Mouse (Mus musculus) liver, embryonic 13.5 days (tissue): ENCODE measurements around the gene Tmem198. TPM values are rescaled to one million over a fixed set of nuclear protein-coding genes. Genes with fewer than 3 reads are reported as not detected.

Experiments used
- ATAC-seq: fragments of 200-750 bp; cut with Nextera tagmentation; 2 replicates; pipeline ENCODE4 v1.8.0; 2017; ENCODE audit warnings: low read depth, mild to moderate bottlenecking, moderate number of reproducible peaks, moderate library complexity
- DNase-seq: peaks from one replicate; pipeline ENCODE4 v3.0.0; 2022
- H3K27ac ChIP-seq: fragments of 300-500 bp; sonication (generic); 2 replicates; pipeline ENCODE4 v1.5.1; 2015; ENCODE audit warnings: moderate library complexity, mild to moderate bottlenecking, inconsistent platforms
- H3K27me3 ChIP-seq: fragments of 300-500 bp; sonication (generic); 2 replicates; pipeline ENCODE4 v1.6.1; 2015; ENCODE audit warnings: mild to moderate bottlenecking, inconsistent platforms
- H3K36me3 ChIP-seq: fragments of 300-500 bp; sonication (generic); 2 replicates; pipeline ENCODE4 v1.6.1; 2015; ENCODE audit warnings: mild to moderate bottlenecking, inconsistent platforms
- H3K4me1 ChIP-seq: fragments of 300-500 bp; sonication (generic); replicated peaks from 2 replicates; pipeline ENCODE4 v1.6.1; 2015; ENCODE audit warnings: inconsistent platforms
- H3K4me2 ChIP-seq: fragments of 300-500 bp; sonication (generic); 2 replicates; pipeline ENCODE4 v1.6.1; 2015; ENCODE audit warnings: inconsistent platforms, mild to moderate bottlenecking, moderate library complexity
- H3K4me3 ChIP-seq: fragments of 300-500 bp; sonication (generic); replicated peaks from 2 replicates; pipeline ENCODE4 v1.5.1; 2015; ENCODE audit warnings: mild to moderate bottlenecking, inconsistent platforms
- H3K9ac ChIP-seq: fragments of 300-500 bp; sonication (generic); 2 replicates; pipeline ENCODE4 v1.6.1; 2015; ENCODE audit warnings: mild to moderate bottlenecking, inconsistent platforms
- H3K9me3 ChIP-seq: fragments of 300-500 bp; sonication (generic); replicated peaks from 2 replicates; pipeline ENCODE4 v1.6.1; 2016; ENCODE audit warnings: inconsistent platforms
- WGBS: fragments of 180-500 bp; shearing (Covaris S2); methylation state at CpG from one replicate; pipeline ENCODE4 v1.1.7; 2015; ENCODE audit not compliant: insufficient replicate concordance; 5-methylcytosine and 5-hydroxymethylcytosine counted together
- polyA plus RNA-seq: library from polyadenylated mRNA; unstranded; fragments of >200 nt; fragmentation: Nextera tagmentation; extraction: Ambion mirVana; gene quantifications from 2 replicates; pipeline ENCODE4 v1.2.1, GENCODE M21; 2015

Tmem198 gene
- polyA plus RNA-seq, 1 experiment from 2014 or later, result 0.10 TPM

DNA sequence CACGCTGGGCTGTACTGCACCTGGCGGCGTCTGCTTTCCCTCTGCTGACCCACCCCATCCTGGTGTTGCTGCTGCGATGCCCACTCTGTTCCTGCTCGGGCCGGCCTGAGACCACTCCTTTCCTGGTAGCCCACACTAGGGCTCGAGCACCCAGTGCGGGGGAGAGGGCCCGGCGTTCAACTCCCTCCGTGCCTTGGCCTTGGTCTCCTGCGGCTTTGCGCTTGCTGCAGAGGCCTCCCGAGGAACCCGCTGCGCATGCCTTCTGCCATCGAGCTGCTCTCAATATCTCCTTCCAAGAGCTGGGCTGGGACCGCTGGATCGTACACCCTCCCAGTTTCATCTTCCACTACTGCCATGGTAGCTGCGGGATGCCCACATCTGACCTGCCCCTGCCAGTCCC lies 30.3 kb downstream of the Tmem198 start:
- Histone ChIP-seq H3K27me3 (peaks cover 53% of the 10 kb centered on the region), H3K4me1 (peaks cover 13% of the 10 kb centered on the region; the same call in 1 of the 2 replicates), H3K36me3 (no peaks in the 10 kb centered on the region), H3K9me3 (no peaks in the 10 kb centered on the region), H3K4me2 (no peak overlapping the region), H3K4me3 (no peak overlapping the region), H3K9ac (no peak overlapping the region), H3K27ac (no peak overlapping the region)
- 52% methylated on average over 20 of the region's 20 CpGs for WGBS
- DNase-seq, result no peak
- ATAC-seq, result no peak

DNA sequence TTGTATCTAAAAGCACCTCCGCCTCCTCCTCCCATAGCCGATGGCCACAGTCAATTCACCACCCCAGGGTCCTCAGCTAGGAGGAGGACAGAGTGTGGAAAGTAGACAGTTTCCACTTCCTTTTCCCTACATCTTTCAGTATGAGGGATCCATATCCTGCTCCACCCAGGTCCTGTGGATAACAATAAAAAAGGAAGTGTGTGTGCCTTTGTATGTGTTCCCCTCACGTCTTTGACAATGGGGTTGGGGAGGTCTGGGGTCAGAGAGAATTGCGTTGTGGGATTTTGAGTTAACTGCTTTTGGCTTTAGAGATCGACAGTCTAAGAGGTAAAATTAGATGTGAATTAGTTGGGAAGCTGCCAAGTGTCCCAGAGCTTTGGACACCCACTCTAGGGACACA lies 30.8 kb downstream of the Tmem198 start:
- H3K4me3 ChIP-seq, result no peak overlapping the region
- peaks cover 48% of the 10 kb centered on the region for H3K27me3 ChIP-seq
- H3K4me1 ChIP-seq, result peaks cover 13% of the 10 kb centered on the region; the same call in 1 of the 2 replicates
- ATAC-seq (no peak), DNase-seq (no peak)
- no peaks in the 10 kb centered on the region for H3K36me3 ChIP-seq
- 39% methylated on average over 5 of the region's 5 CpGs for WGBS
- H3K4me2 ChIP-seq, result no peak overlapping the region
- H3K9me3 ChIP-seq, result no peaks in the 10 kb centered on the region
- H3K9ac ChIP-seq, result no peak overlapping the region
- H3K27ac ChIP-seq, result no peak overlapping the region

DNA sequence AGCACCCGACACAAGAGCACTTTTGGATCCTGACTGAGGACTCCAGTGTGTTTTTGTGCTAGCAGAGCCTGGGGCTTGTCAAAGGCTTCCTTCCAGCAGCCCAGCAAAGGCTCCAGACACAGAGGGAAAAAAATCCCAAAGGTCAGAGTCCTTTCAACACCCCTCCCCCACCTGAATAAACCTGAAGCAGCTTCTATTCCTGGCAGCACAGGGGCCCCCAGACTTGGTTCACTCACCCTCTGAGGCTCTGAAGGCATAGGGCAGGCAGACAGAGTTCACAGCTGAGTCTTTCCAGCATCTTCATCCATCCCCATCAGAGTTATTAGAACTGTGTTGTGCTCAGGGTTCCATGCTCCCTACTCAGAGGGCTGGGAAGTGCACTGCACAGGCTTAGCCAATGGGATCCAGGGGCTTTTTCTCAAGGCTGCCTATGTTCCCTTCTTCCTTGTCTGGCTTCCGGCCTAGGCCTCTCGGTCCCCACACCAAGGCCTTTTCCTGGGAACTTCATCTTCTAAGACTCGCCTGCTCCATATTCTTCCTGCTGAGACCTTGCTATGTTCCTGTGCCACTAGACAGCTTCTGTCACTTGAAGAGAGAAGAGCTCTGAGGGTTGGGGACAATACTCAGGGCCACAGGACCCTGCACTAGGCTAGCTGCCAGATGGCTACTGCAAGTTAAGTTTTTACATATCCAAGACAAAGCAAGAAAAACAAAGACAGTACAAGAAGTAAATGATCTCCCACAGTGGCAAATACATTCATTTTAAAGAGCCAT lies 32.3 kb downstream of the Tmem198 start:
- Histone ChIP-seq H3K9me3 (no peaks in the 10 kb centered on the region), H3K27ac (no peak overlapping the region), H3K4me1 (peaks cover 11% of the 10 kb centered on the region; the same call in 1 of the 2 replicates), H3K4me2 (no peak overlapping the region), H3K4me3 (no peak overlapping the region), H3K36me3 (no peaks in the 10 kb centered on the region), H3K27me3 (peaks cover 33% of the 10 kb centered on the region), H3K9ac (no peak overlapping the region)
- ATAC-seq (no peak; the same call in 1 of the 2 replicates), DNase-seq (no peak)
- WGBS, result 48% methylated on average over 4 of the region's 4 CpGs

DNA sequence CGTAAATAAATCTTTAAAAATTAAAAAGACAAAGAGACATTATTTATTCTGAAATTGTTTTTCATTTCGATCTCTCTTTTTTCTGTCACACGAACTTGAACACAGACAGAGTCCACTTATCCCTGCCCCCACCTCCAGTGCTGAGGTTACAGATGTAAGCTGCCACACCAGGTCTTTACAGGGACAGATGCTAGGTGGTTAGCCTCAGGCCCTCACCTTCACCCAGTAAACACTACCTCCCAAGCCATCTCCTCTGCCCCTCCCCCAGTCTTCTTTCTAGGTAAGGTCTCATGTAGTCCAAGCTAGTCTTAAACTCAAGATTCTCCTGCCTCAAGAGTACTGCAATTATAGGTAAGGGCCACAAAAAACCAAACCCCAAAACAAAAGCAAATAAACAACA lies 33.2 kb downstream of the Tmem198 start:
- H3K27ac ChIP-seq, result no peak overlapping the region
- no peaks in the 10 kb centered on the region for H3K9me3 ChIP-seq

DNA sequence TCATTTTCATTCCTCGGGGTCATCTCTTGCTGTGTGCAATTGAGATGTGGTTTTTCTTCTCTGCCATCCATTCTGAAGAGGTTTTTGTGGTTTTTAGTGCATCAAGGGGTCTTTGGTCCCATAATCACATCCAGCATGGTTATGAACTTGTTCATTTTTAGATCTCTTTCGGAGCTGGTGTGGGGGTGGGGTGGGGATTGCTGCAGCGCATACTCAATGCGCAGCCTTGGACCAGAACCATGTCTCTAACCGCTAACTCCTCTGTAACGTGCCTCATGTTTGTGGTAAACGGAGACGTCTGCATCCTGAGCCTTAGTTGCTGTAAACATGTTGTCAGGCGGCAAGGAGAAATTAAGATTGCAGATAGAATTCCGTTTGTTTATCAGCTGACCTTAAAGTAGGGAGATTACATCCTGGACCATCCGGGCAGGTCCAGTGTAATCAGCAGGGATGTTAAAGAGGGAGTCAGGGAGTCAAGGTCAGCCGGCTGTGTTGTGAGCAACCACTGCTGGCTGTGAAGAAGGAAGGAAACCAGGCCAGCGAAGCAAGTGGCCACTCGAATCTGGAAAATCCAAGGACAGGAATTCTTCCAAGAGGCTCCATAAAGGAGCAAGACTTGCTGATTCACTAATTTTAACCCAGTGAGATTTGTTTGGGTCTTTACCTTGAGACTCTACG lies 37.5 kb downstream of the Tmem198 start:
- Histone ChIP-seq H3K27ac (no peak overlapping the region), H3K9ac (no peak overlapping the region), H3K27me3 (no peaks in the 10 kb centered on the region), H3K4me3 (no peak overlapping the region), H3K4me1 (peaks cover 16% of the 10 kb centered on the region), H3K4me2 (no peak overlapping the region), H3K36me3 (no peaks in the 10 kb centered on the region), H3K9me3 (no peaks in the 10 kb centered on the region)
- no peak for DNase-seq
- ATAC-seq, result no peak
- 52% methylated on average over 15 of the region's 15 CpGs for WGBS

More for the DNA sequence above, 33.2 kb downstream of the Tmem198 start:
- H3K4me2 ChIP-seq, result no peak overlapping the region
- H3K4me3 ChIP-seq, result no peak overlapping the region
- no peaks in the 10 kb centered on the region for H3K36me3 ChIP-seq
- no peak overlapping the region for H3K9ac ChIP-seq
- ATAC-seq (no peak), DNase-seq (no peak)
- H3K4me1 ChIP-seq, result peaks cover 9% of the 10 kb centered on the region; the same call in 1 of the 2 replicates
- 53% methylated on average over 3 of the region's 3 CpGs for WGBS
- peaks cover 24% of the 10 kb centered on the region for H3K27me3 ChIP-seq

DNA sequence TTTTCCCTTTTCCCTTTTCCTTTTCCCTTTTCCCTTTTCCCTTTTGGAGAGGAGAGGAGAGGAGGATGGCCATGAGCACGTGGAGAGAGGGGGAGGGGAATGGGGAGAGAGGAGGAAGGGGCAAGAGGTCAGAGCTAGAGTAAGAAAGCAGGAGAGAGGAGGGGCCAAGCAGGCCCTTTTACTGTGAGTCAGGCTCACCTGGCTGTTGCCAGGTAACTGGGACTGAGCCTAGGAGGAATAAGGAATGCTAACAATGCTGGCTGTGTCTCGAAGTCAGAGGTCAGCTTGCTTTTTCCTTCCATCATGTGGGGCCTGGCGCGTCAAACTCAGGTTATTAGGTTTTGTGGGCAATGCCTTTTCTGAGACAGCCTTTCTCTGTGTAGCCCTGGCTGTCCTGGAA lies 38.7 kb downstream of the Tmem198 start:
- H3K4me3 ChIP-seq, result no peak overlapping the region
- no peak overlapping the region for H3K27ac ChIP-seq
- H3K27me3 ChIP-seq, result no peaks in the 10 kb centered on the region
- ATAC-seq, result no peak
- no peak overlapping the region for H3K9ac ChIP-seq
- H3K4me1 ChIP-seq, result peaks cover 25% of the 10 kb centered on the region
- no peaks in the 10 kb centered on the region for H3K36me3 ChIP-seq
- H3K4me2 ChIP-seq, result no peak overlapping the region
- 59% methylated on average over 4 of the region's 4 CpGs for WGBS
- DNase-seq, result no peak
- no peaks in the 10 kb centered on the region for H3K9me3 ChIP-seq

DNA sequence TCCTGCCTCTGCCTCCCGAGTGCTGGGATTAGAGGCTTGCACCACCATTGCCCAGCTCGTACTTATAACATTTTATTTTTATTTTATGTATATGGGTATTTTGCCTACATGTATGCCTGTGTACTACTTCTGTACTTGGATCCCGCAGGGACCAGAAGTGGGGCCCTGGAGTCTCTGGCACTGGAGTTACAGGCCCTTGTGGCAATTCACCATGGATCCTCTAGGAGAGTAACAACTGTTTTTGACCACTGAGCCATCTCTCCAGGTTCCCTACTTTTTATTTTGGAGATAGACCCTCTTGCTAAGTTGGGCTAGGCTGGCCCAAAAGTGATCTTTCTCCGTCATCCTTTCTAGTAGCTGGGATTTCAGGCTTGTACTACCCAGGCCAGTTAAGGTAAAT lies 39.1 kb downstream of the Tmem198 start:
- H3K9me3 ChIP-seq, result no peaks in the 10 kb centered on the region
- WGBS, result 63% methylated on average over 4 of the region's 4 CpGs

DNA sequence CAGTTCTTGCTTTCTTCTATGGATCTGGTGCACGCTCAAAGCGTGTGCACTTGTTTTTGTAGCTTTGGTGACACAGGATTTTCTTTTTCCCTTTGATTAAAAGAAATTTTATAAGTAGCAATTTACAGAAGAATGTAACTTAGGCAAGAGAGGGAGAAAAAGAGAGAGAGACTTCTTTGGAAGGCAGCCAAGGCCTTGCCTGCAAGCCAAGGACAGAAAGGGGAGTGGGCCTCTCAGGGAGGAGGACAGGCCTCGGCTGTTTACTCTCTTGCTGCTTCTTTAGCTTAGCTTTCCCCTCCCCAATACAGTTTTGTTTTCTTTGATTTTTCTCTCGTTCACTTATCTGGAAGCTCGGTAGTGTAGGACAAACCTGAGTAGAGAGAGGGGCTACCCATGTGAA lies 40.2 kb downstream of the Tmem198 start:
- H3K4me2 ChIP-seq, result no peak overlapping the region
- no peaks in the 10 kb centered on the region for H3K9me3 ChIP-seq
- H3K9ac ChIP-seq, result no peak overlapping the region
- H3K27ac ChIP-seq, result no peak overlapping the region
- H3K27me3 ChIP-seq, result no peaks in the 10 kb centered on the region
- H3K4me1 ChIP-seq, result peaks cover 25% of the 10 kb centered on the region
- no peak for DNase-seq
- no peaks in the 10 kb centered on the region for H3K36me3 ChIP-seq
- ATAC-seq, result no peak
- WGBS, result 67% methylated on average over 5 of the region's 5 CpGs
- no peak overlapping the region for H3K4me3 ChIP-seq

More for the DNA sequence above, 39.1 kb downstream of the Tmem198 start:
- Histone ChIP-seq H3K27ac (no peak overlapping the region), H3K36me3 (no peaks in the 10 kb centered on the region), H3K9ac (no peak overlapping the region), H3K4me2 (no peak overlapping the region), H3K4me1 (peaks cover 25% of the 10 kb centered on the region), H3K27me3 (no peaks in the 10 kb centered on the region), H3K4me3 (no peak overlapping the region)
- ATAC-seq (no peak), DNase-seq (no peak)

DNA sequence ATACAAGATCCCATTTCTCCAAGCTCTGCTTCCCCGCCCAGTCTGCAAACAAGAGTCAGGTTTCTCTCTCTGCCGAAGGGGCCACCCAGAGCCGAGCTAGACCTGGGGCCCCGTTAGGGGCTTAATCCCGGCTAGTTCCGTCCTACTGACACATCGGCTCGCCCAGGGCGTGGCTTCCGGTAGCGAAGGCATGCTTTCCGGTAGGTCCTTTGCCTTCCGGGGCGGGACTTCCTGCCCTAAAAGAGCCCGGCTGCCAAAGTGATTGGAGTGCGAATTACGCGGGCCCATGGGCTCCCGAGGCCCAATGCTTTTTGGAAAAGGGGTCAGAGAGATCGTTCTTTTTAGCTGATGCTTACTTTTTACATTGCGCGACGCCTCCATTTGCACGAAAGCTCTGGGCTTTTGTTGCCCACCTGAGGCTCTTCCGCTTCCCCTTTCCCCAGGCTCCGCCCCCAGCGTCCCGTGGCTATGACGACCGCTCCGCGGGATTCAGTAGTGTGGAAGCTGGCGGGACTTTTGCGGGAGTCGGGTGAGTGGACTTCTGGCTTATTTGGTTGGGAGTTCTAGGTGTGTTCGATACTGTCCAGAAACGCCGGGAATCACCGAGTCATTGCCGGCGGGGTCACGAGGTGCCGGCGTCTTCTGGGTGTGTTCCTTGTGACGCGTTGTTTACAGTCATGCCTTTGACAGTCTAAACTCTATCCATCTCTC lies 42.1 kb downstream of the Tmem198 start, which contains the start of gene Stk11ip:
Stk11ip (plus strand) TSS at position 209 of the 711 bp plus-strand sequence.
- under 1% methylated on average over 46 of the region's 46 CpGs for WGBS
- Histone ChIP-seq H3K27ac (peak within 1 kb of the TSS; percentile 85), H3K4me1 (peaks cover 25% of the 10 kb centered on the region), H3K4me3 (peak within 1 kb of the TSS; percentile 74), H3K27me3 (no peaks in the 10 kb centered on the region), H3K4me2 (peak within 1 kb of the TSS; percentile 78), H3K36me3 (no peaks in the 10 kb centered on the region; the same call in 1 of the 2 replicates), H3K9ac (peak within 1 kb of the TSS; percentile 68), H3K9me3 (no peaks in the 10 kb centered on the region)
- DNase-seq (peak; percentile 90), ATAC-seq (peak; percentile 97)

DNA sequence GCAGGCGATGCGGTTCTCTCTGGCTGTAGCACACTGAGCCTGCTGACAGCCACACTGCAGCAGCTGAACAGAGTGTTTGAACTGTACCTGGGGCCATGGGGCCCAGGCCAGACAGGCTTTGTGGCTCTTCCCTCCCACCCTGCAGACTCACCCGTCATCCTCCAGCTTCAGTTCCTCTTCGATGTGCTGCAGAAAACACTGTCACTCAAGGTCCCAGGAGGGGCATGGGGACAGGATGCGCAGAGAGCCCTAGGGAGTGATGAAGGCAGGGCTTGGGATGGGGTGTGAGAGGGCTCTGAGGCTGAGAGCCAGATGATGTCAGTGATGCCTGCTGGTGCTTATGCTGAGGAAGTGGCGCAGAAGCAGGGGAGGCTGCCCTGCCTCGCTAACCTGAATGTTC lies 45.3 kb downstream of the Tmem198 start:
- Histone ChIP-seq H3K4me1 (peaks cover 21% of the 10 kb centered on the region), H3K4me3 (no peak overlapping the region), H3K9ac (no peak overlapping the region), H3K4me2 (no peak overlapping the region), H3K9me3 (no peaks in the 10 kb centered on the region), H3K36me3 (peaks cover 4% of the 10 kb centered on the region), H3K27me3 (no peaks in the 10 kb centered on the region), H3K27ac (no peak overlapping the region)
- ATAC-seq (no peak), DNase-seq (no peak)
- 67% methylated on average over 7 of the region's 7 CpGs for WGBS

DNA sequence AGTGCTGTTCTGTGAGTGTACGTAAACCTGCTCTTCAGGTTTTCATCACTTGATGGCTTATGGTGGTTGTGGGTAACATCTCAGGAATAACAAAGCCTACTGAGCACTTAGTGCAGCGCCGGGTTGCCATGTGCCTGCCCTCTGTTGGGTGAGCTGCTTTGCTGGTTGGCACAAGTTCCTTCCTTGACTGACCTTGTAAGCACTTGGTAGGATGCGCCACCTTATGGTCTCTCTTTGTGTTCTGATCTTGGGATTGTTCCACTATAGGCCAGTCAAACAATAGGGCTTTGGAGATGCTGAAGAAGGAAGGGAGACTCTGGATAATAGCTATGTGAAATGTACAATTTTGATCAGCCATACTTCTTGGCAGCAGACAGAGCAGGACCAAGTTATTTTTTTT lies 51.2 kb downstream of the Tmem198 start:
- WGBS, result 65% methylated on average over 4 of the region's 4 CpGs
- H3K4me2 ChIP-seq, result no peak overlapping the region
- H3K4me3 ChIP-seq, result no peak overlapping the region
- no peaks in the 10 kb centered on the region for H3K4me1 ChIP-seq
- peaks cover 25% of the 10 kb centered on the region for H3K36me3 ChIP-seq
- no peak overlapping the region for H3K9ac ChIP-seq
- H3K9me3 ChIP-seq, result no peaks in the 10 kb centered on the region
- H3K27ac ChIP-seq, result no peak overlapping the region
- ATAC-seq (no peak), DNase-seq (no peak)
- no peaks in the 10 kb centered on the region for H3K27me3 ChIP-seq
